Mouse (Mus musculus): ENCODE measurements around the gene Mark2. TPM values are rescaled to one million over a fixed set of nuclear protein-coding genes. Genes with fewer than 3 reads are reported as not detected.

Mark2 gene
- polyA plus RNA-seq, 1 experiment from 2014 or later: 45.1 TPM

DNA sequence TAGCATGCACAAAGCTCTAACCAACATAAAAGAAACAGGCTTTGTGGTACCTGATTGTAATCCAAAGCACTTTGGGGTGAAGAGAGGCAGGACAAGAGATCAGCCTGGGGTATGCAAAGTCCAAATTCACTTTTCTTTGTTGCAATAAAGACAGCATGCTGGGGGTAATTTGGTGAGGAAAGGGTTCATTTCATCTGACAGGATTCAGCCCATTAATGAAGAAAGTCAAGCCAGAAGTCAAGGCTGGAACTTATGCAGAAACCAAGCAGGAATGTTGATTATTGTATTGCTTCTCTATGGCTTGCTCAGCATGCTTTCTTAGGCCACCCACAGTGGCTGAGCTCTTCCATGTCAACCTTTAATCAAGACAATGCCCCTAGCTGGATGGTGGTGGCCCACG, 80.2 kb downstream of the Mark2 start:
- H3K36me3 ChIP-seq: no peaks in the 10 kb centered on the region
- no peak for ATAC-seq (replicated peaks; ENCODE audit: low FRiP score)
- no peaks in the 10 kb centered on the region for H3K27me3 ChIP-seq
- 86% methylated on average over 1 of the region's 1 CpGs for WGBS
- no peak overlapping the region for H3K4me3 ChIP-seq (replicated peaks)
- H3K9ac ChIP-seq: no peak overlapping the region
- H3K4me1 ChIP-seq: peaks cover 24% of the 10 kb centered on the region
- H3K27ac ChIP-seq: no peak overlapping the region
- no peak overlapping the region for H3K4me2 ChIP-seq
- no peaks in the 10 kb centered on the region for H3K9me3 ChIP-seq (replicated peaks)

DNA sequence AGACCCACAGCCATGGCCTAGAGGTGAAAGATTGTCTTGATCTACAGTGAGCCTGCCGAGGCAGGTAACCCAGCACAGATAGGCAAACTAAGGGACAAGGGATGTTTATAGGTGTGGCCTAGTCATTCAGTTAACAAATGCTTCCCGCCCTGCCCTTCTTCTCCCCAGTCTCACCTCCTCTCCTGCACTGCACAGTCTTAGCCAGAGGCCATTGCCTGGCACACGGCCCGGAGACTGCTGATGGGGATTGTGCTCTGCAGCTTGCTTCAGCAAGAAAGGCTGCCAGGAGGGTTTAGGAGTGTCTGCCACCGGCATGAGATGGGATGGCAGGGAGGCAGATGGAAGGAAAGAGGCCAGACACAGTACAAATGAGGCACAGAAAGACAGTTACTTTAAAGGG, 83.8 kb downstream of the Mark2 start:
- H3K9me3 ChIP-seq (replicated peaks): no peaks in the 10 kb centered on the region
- no peak overlapping the region for H3K4me2 ChIP-seq
- no peak overlapping the region for H3K4me3 ChIP-seq (replicated peaks)
- no peak overlapping the region for H3K9ac ChIP-seq
- no peak overlapping the region for H3K27ac ChIP-seq
- 81% methylated on average over 5 of the region's 5 CpGs for WGBS
- no peak for ATAC-seq (replicated peaks; ENCODE audit: low FRiP score)
- H3K36me3 ChIP-seq: no peaks in the 10 kb centered on the region
- H3K27me3 ChIP-seq: no peaks in the 10 kb centered on the region
- no peaks in the 10 kb centered on the region for H3K4me1 ChIP-seq

DNA sequence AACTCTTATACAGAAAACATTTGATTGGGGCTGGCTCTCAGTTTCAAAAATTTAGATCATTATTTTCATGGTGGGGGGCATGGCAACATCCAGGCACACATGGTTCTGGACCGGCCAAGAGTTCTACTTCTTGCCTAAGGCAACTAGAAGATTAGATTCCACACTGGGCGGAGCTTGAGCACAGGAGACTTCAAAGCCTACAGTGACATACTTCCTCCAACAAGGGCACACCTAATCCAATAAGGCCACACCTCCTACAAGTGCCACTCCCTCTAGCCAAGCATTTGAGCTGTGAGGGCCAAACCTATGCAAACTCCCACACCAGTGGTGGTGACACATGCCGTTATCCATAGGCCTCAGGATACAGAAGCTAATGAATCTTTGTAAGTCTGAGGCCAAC, 95.6 kb downstream of the Mark2 start:
- H3K4me2 ChIP-seq: no peak overlapping the region
- H3K9ac ChIP-seq: no peak overlapping the region
- no peak for ATAC-seq (replicated peaks; ENCODE audit: low FRiP score)
- H3K27me3 ChIP-seq: no peaks in the 10 kb centered on the region
- peaks cover 7% of the 10 kb centered on the region for H3K4me1 ChIP-seq
- H3K36me3 ChIP-seq: no peaks in the 10 kb centered on the region
- H3K4me3 ChIP-seq (replicated peaks): no peak overlapping the region
- H3K27ac ChIP-seq: no peak overlapping the region
- WGBS: 80% methylated on average over 3 of the region's 3 CpGs
- H3K9me3 ChIP-seq (replicated peaks): no peaks in the 10 kb centered on the region

DNA sequence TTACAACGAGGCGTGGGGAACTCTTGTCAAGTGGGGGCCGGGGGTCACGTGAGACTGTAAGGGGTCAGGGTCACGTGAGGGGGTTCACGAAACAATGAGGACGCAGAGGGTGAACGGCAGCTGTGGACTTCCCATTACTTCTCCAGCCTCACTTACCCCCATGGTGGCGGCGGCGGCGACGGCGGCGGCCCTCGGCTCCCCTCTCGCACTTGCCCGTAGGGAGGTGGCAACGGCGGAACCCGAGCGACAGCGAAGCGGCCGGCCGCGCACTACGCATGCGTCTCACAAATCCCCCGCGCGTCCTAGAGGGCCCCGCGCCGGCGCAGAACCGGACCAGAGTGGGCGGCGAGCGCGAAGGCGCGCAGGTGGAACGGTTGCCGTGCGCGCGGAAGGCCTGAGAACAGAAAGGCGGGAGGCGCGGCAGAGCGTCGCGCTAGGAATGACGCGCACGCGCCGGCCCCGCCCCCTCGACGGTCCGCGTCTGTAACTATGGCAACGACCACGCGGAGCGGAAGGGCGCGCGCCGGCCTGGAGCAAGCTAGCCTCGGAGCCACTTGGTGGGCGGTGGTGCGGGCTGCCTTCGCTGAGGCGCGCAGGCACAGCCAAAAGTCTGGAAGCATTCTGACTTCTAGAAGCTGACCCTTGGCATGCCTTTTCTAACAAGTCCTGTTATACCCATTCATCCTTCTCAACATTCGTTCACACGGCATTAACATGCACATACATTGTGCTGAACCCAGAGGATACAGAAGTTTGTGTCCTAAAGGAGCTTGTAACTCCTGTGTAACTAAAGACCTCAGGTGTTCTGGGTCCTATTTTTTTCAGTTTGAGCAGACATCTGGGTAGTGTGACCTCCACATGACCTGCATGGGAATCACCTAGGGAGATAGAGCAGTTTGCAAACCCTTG, 100.6 kb downstream of the Mark2 start, which contains the start of gene Naa40:
Gene Naa40, minus strand, starts transcription at position 402 of the 909 bp plus-strand sequence.
- peaks cover 38% of the 10 kb centered on the region for H3K4me1 ChIP-seq
- ATAC-seq (replicated peaks; ENCODE audit: low FRiP score): peak; percentile 97
- under 1% methylated on average over 80 of the region's 80 CpGs for WGBS
- H3K9me3 ChIP-seq (replicated peaks): no peaks in the 10 kb centered on the region
- H3K9ac ChIP-seq: peak within 1 kb of the TSS; percentile 84
- peak within 1 kb of the TSS; percentile 87 for H3K4me3 ChIP-seq (replicated peaks)
- no peaks in the 10 kb centered on the region for H3K27me3 ChIP-seq
- peak within 1 kb of the TSS; percentile 89 for H3K27ac ChIP-seq
- H3K4me2 ChIP-seq: peak within 1 kb of the TSS; percentile 91
- peaks cover 17% of the 10 kb centered on the region for H3K36me3 ChIP-seq

DNA sequence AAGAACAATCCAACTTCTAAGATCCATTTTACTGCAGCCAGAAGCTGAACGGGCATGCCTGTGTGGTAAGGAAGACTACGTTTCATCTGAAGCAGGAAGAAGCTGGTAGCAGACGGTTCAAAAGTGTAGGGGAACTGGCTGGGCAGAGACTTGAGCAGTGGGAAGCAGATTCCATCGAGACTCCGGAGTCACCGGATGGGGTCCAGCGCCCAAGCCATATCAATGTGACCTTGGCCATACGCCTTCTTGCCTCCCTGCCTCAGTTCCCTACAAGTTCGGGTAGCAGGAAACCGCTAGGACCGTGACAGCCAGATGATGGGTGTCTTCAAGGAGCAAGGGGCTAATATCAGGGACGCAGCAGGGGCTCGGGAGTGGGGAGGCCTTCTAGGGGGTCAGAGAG, 101.4 kb downstream of the Mark2 start:
- Histone ChIP-seq H3K4me1 (peaks cover 40% of the 10 kb centered on the region), H3K27me3 (no peaks in the 10 kb centered on the region), H3K36me3 (peaks cover 17% of the 10 kb centered on the region), H3K27ac (peak overlapping the region; percentile 89), H3K4me2 (peak overlapping the region; percentile 91), H3K9ac (peak overlapping the region; percentile 84), H3K4me3 (replicated peaks) (peak overlapping the region; percentile 87), H3K9me3 (replicated peaks) (no peaks in the 10 kb centered on the region)
- WGBS: under 1% methylated on average over 13 of the region's 13 CpGs
- ATAC-seq (replicated peaks; ENCODE audit: low FRiP score): peak; percentile 17

DNA sequence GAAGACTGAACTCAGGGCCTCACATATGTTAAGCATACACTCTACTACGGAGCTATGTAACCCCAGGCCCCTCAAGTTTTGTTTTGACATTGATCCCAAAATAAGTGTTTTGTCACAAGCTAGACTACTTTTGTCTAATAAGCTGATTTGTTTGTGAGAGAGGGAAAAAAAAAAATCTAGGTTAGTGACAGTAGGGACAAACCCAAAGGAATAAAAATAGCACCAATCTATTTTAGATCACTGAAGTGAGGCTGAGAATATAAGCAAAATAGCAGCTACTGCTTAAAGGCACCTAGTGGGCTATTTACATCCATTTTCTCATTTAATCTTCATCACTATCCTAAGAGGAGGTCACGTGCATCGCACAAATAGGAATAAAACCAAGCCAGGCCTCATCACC, 102.1 kb downstream of the Mark2 start:
- Histone ChIP-seq H3K9me3 (replicated peaks) (no peaks in the 10 kb centered on the region), H3K36me3 (peaks cover 18% of the 10 kb centered on the region), H3K27me3 (no peaks in the 10 kb centered on the region), H3K4me2 (peak overlapping the region; percentile 91), H3K4me3 (replicated peaks) (peak overlapping the region; percentile 87), H3K27ac (0 out of 2 replicates have a peak overlapping the region, but pooled peaks have one; percentile 48), H3K4me1 (peaks cover 40% of the 10 kb centered on the region), H3K9ac (peak overlapping the region; percentile 84)
- ATAC-seq (replicated peaks; ENCODE audit: low FRiP score): no peak
- 82% methylated on average over 3 of the region's 3 CpGs for WGBS

DNA sequence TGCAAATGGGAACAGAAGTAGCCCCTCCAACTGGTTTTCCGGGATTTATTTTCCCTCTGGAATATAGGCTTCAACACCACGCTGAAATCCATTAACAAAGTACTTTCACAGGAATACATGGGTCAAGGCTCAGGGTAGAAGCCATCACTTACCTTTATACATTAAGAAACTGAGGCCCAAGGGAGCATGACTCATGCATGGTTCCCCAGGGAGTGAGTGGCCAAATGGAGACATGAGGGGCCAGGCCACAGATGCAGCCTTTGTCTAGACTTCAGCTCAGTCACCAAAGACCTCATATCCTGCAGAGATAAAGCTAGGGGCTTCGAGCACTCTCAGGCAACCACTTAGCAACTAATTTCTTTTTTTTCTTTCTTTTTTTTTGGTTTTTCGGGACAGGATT, 104.9 kb downstream of the Mark2 start:
- no peaks in the 10 kb centered on the region for H3K9me3 ChIP-seq (replicated peaks)
- H3K4me1 ChIP-seq: peaks cover 39% of the 10 kb centered on the region
- WGBS: 83% methylated on average over 4 of the region's 4 CpGs
- H3K4me3 ChIP-seq (replicated peaks): no peak overlapping the region
- peaks cover 46% of the 10 kb centered on the region for H3K36me3 ChIP-seq
- no peak overlapping the region for H3K27ac ChIP-seq
- no peak overlapping the region for H3K4me2 ChIP-seq
- no peak for ATAC-seq (replicated peaks; ENCODE audit: low FRiP score)
- no peaks in the 10 kb centered on the region for H3K27me3 ChIP-seq
- no peak overlapping the region for H3K9ac ChIP-seq

DNA sequence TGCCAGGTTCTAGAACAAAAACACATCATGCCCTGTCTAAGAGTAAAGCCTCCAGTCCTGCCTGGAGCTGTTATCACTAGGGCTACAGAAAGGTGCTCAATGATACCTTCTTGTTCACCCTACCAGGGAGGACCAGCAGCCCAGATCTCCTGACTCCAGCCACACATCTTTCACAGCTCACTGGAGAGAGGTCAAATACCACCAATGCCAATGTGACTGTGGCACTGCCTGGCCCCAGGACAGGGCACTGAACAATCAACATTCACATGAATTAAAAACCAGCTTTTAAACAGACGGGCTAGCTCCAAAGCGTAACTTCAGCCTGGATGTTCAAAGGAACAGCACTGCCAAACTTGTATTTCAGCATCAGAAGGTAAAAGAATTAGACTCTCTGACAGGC, 105.6 kb downstream of the Mark2 start:
- Histone ChIP-seq H3K4me3 (replicated peaks) (no peak overlapping the region), H3K27ac (no peak overlapping the region), H3K36me3 (peaks cover 53% of the 10 kb centered on the region), H3K9ac (0 out of 2 replicates have a peak overlapping the region, but pooled peaks have one; percentile 14), H3K4me1 (peaks cover 33% of the 10 kb centered on the region), H3K9me3 (replicated peaks) (no peaks in the 10 kb centered on the region), H3K27me3 (no peaks in the 10 kb centered on the region), H3K4me2 (no peak overlapping the region)
- WGBS: 76% methylated on average over 2 of the region's 2 CpGs
- no peak for ATAC-seq (replicated peaks; ENCODE audit: low FRiP score)

DNA sequence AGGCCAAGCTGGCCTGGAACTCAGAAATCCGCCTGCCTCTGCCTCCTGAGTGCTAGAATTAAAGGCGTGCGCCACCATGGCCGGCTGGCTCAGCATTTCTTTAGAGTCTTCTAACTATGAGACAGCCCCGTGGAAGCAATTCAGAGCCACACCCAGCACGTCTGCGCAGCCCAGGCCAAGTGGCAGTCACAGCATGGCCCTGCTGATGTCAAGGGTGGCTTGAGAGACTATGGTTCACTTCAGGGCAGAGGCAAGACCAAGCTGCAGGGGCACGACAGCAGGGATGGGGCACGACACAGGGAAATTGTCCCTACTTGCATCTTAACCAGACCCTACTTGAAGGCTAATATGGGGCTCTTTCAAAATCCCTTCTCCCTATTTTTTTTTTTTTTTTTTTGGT, 106.2 kb downstream of the Mark2 start:
- Histone ChIP-seq H3K4me3 (replicated peaks) (no peak overlapping the region), H3K9ac (no peak overlapping the region), H3K27ac (no peak overlapping the region), H3K9me3 (replicated peaks) (no peaks in the 10 kb centered on the region), H3K36me3 (peaks cover 59% of the 10 kb centered on the region), H3K4me1 (peaks cover 32% of the 10 kb centered on the region), H3K4me2 (no peak overlapping the region), H3K27me3 (no peaks in the 10 kb centered on the region)
- ATAC-seq (replicated peaks; ENCODE audit: low FRiP score): no peak
- WGBS: 94% methylated on average over 9 of the region's 9 CpGs

DNA sequence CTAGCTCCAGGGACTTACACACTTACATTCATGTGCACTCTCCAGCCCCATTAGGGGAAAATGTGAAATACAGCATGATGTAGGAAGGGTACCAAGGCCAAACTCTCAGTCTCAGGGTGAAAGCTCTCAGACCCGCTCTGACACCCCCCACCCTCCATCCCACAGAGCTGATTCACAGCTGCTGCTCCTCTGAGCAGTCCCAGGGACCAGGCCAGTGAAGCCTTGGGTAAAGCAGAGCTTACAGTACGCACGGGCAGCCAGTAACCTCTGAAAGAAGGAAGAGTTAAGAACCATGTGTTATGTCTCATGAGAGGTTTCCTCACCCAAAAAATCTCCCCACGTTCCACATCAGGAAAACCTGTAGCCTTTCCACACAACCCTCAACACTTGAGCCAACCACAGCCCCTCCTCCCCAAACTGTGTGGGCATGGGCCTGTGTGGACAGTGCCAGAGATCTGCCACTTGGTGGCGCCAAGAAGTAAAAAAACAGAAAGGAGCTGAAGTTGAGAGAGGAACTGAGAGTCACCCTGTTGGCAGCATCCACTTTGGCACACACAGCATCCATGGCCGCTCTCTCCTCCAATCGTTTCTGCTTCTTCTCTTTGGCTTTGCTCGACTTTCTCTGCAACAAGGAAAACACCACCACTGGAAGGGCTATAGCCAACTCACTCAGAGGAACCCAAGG, 107.0 kb downstream of the Mark2 start:
- Histone ChIP-seq H3K27me3 (no peaks in the 10 kb centered on the region), H3K9me3 (replicated peaks) (no peaks in the 10 kb centered on the region), H3K4me3 (replicated peaks) (no peak overlapping the region), H3K4me1 (peaks cover 25% of the 10 kb centered on the region), H3K27ac (no peak overlapping the region), H3K9ac (no peak overlapping the region), H3K36me3 (peaks cover 66% of the 10 kb centered on the region), H3K4me2 (no peak overlapping the region)
- WGBS: 60% methylated on average over 8 of the region's 8 CpGs
- ATAC-seq (replicated peaks; ENCODE audit: low FRiP score): peak; percentile 64

DNA sequence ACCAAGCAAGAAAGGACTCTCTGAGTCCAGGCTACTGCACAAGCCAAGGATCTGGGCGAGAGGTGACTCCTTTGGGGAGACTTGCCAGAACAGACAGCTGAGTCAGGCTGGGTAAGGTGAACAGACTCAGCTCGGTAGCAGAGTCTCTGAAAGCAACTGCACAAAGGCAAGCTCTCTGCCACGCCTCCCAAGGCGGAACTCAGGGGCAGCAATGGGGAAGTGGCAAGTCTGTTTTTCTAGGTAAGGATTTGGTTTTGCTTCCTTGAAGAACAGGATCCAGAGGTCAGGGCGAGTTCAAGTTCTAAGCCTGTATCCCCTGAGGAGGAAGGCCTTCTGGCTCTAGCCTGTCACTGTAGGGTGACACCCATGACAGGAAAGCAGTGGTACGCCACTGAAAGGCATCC, 115.1 kb downstream of the Mark2 start:
- Histone ChIP-seq H3K27ac (no peak overlapping the region), H3K27me3 (no peaks in the 10 kb centered on the region), H3K9me3 (replicated peaks) (no peaks in the 10 kb centered on the region), H3K36me3 (peaks cover 61% of the 10 kb centered on the region), H3K4me3 (replicated peaks) (no peak overlapping the region), H3K4me2 (no peak overlapping the region), H3K9ac (no peak overlapping the region), H3K4me1 (0 out of 2 replicates have a peak, but pooled peaks cover 2% of the 10 kb centered on the region)
- no peak for ATAC-seq (replicated peaks; ENCODE audit: low FRiP score)
- WGBS: 83% methylated on average over 6 of the region's 6 CpGs
